Mouse (Mus musculus): ENCODE data around the gene Lin9.
A peak's percentile ranks its signal among the peaks of the same experiment; 100 is the strongest.
"Not testable (repeated sequence)": the region's sequence is repeated elsewhere in the genome, so short reads cannot be mapped to it uniquely, and the experiment has no call there.

Gene Lin9

GRCm38 (mm10) chr1:180641137-180641517, at the start of gene Lin9:
Lin9 (plus strand) TSS chr1:180641150.
- peak; percentile 63 for DNase-seq (ENCODE audit: low read depth)

- DNase-seq (ENCODE audit: low read depth), result no peak
These were observed 40.4 kb upstream of the Lin9 start for GRCm38 (mm10) chr1:180600578-180600977.

GRCm38 (mm10) chr1:180601806-180602205, 39.1 kb upstream of the Lin9 start:
- DNase-seq (ENCODE audit: low read depth), result no peak

GRCm38 (mm10) chr1:180604579-180604978, 36.4 kb upstream of the Lin9 start:
- no peak for DNase-seq (ENCODE audit: low read depth)

- DNase-seq (ENCODE audit: low read depth), result no peak
These were observed 34.8 kb upstream of the Lin9 start for GRCm38 (mm10) chr1:180606106-180606505.

GRCm38 (mm10) chr1:180606796-180607577, 34.0 kb upstream of the Lin9 start:
- DNase-seq (ENCODE audit: low read depth), result no peak

GRCm38 (mm10) chr1:180607578-180607879, 33.4 kb upstream of the Lin9 start:
- DNase-seq (ENCODE audit: low read depth), result no peak

- DNase-seq (ENCODE audit: low read depth), result not testable (repeated sequence)
These were observed 29.1 kb upstream of the Lin9 start for GRCm38 (mm10) chr1:180611842-180612241.

GRCm38 (mm10) chr1:180616762-180617161, 24.2 kb upstream of the Lin9 start:
- no peak for DNase-seq (ENCODE audit: low read depth)

- no peak for DNase-seq (ENCODE audit: low read depth)
These were observed 18.6 kb upstream of the Lin9 start for GRCm38 (mm10) chr1:180622389-180622788.

- no peak for DNase-seq (ENCODE audit: low read depth)
These were observed 17.0 kb upstream of the Lin9 start for GRCm38 (mm10) chr1:180623911-180624310.

GRCm38 (mm10) chr1:180626141-180626540, 14.8 kb upstream of the Lin9 start:
- no peak for DNase-seq (ENCODE audit: low read depth)

GRCm38 (mm10) chr1:180637796-180638195, 3.2 kb upstream of the Lin9 start:
- not testable (repeated sequence) for DNase-seq (ENCODE audit: low read depth)

- DNase-seq (ENCODE audit: low read depth), result no peak
These were observed 1.2 kb upstream of the Lin9 start for GRCm38 (mm10) chr1:180639416-180640401.

- DNase-seq (ENCODE audit: low read depth), result no peak
These were observed 285 bp upstream of the Lin9 start for GRCm38 (mm10) chr1:180640605-180641125.

- no peak for DNase-seq (ENCODE audit: low read depth)
These were observed 723 bp downstream of the Lin9 start for GRCm38 (mm10) chr1:180641518-180642227.

- DNase-seq (ENCODE audit: low read depth), result no peak
These were observed 1.2 kb downstream of the Lin9 start for GRCm38 (mm10) chr1:180642228-180642564.

GRCm38 (mm10) chr1:180691284-180691683, 50.3 kb downstream of the Lin9 start:
- DNase-seq (ENCODE audit: low read depth), result no peak

GRCm38 (mm10) chr1:180696626-180697352, 55.8 kb downstream of the Lin9 start, which contains the start of gene Mixl1:
Mixl1 (minus strand) TSS chr1:180697034.
- DNase-seq (ENCODE audit: low read depth), result no peak

GRCm38 (mm10) chr1:180698063-180698462, 57.1 kb downstream of the Lin9 start:
- no peak for DNase-seq (ENCODE audit: low read depth)

GRCm38 (mm10) chr1:180703400-180703799, 62.5 kb downstream of the Lin9 start:
- no peak for DNase-seq (ENCODE audit: low read depth)
